Mouse (Mus musculus) gastrocnemius, postnatal 36 days (tissue): ENCODE results near the gene Ddx39b. TPM values are rescaled to one million over a fixed set of nuclear protein-coding genes. Genes with fewer than 3 reads are reported as not detected.
"Not testable (repeated sequence)": the region's sequence is repeated elsewhere in the genome, so short reads cannot be mapped to it uniquely, and the experiment has no call there.

Experiments
- DNase-seq, 2 experiments: peaks; one replicate each; pipeline ENCODE4 v3.0.0; 2022
- intact Hi-C: fragments of 180-260 bp; cut with DNase I; formaldehyde crosslinking; loops from one replicate; pipeline ENCODE4 v1.15.1; 2025
- total RNA-seq, 2 experiments: library from RNA; stranded (reverse); gene quantifications; 2 replicates each; pipeline ENCODE4 v1.2.3; 2021

Ddx39b gene
- total RNA-seq, 2 experiments from 2014 or later = 67.7 to 83.0 TPM

DNA sequence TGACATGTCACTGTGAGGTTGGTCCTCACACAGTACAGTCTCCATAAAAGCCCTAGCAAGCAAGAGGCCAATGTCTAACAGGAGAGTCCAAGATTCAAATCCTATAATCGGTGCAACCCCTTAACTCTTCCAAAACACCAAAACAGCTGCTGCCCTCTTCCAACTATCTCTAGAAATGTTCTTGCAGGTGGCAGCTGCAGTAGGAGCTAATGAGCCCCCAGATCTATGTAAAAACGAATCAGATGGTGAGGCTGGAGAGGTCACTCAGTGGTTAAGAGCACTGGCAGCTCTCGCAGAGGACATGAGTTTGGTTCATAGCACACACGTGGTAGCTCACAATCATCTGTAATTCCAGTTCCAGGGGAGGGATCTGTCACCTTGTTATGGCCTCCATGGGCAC lies 14.2 kb downstream of the Ddx39b start:
- DNase-seq = no peak
- intact Hi-C loops = no loop called here

DNA sequence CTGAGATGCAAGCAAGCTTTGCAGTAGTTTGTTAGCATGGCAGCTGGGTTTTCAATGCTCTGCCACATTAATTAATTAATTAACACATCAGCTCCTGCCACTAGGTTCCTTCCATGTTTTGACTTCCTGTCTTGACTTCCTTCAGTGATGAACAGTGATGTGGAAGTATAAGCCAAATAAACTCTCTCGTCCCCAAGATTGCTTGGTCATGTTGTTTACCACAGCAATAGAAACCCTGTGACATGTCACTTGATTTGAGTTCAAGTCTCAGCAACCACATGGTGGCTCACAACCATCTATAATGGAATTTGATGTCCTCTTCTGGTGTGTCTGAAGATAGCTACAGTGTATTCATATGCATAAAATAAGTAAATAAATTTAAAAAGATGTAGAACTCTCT lies 15.8 kb downstream of the Ddx39b start:
- no peak for DNase-seq
- intact Hi-C loops = no loop called here

DNA sequence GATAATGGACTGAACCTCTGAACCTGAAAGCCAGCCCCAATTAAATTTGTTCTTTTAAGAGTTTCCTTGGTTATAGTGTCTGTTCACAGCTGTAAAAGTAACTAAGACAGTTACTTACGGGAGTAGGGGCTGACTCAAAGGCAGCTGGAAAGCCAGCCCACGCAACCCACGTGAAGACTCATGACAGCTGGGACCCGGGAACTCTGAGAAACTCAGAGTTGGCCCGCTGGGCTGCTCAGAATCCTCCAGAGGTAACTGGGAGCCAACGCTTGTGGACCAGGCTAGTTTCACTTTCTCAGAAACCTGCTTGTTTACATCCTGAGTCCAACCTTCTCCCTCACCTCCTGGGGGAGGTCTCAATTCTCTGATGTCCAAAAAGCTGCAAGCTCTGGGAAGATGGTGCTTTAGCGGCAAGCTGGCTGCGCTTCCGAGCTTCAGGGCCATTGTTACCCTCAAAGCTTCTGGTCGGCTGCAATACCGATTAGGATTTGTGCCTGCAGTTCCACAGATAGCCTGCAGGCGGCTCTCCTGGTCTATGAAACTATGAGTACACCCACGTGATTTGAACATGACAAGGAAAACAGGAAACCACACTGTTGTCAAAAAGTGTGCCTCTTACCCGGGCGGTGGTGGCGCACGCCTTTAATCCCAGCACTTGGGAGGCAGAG lies 16.4 kb downstream of the Ddx39b start:
- DNase-seq = peak; percentile 92 to 99
- intact Hi-C loops = loop anchor here (2.0 kb wide), 1 partner anchor 17 kb away; no protein-coding TSS in a partner anchor

DNA sequence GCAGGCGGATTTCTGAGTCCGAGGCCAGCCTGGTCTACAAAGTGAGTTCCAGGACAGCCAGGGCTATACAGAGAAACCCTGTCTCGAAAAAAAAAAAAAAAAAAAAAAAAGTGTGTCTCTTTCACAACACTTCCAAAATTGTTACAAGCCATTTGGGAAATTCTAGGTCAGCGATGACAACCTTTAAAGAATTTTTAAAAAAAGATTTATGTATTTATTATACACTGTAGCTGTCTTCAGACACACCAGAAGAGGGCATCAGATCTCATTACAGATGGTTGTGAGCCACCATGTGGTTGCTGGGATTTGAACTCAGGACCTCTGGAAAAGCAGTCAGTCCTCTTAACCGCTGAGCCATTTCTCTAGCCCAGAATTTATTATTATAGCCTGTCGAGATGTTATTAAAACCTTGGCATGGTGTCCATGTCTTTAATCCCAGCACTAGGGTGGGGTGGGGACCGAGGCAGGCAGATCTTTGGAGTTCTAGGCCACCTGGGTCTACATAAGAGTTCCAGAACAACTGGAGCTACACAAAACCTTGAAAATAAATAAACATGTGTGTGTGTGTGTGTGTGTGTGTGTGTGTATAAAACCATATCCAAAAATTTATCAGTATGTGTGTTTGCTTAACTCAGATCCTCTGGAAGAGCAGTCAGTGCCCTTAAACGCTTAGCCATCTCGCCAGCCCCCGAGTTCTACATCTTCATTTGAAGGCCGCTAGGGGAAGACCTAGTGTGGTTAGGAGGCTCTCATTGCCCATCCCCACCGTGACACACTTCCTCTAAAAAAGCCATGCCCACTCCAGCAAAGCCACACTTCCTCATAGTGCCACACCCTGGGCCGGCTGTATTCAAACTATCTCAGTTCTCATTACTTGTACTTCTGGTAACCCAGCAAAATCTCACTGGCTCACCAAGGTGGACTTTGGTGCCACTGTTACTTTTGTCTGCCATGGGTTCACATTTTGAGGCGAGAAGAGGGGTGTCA lies 17.2 kb downstream of the Ddx39b start:
- DNase-seq = no peak
- intact Hi-C loops = loop anchor here (2.0 kb wide), 1 partner anchor 16 kb away; no protein-coding TSS in a partner anchor

DNA sequence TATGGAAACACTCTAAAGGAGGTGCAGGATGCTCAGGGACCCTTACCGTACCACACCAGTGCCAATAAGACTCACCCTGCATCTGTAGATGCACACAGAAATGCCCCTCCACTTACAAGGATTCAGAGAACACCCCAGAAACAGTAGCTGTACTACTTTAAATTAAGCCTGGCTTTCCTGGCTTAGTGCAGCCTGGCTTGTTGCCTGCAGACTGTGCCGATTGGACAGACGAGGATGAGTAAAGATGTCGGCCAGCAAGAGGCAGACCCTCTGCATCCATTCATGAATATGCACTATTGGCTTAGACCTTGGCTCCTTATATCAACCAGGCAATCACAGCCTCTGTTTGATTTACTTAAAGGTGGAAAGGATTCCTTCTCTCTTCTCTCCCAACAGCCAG lies 18.1 kb downstream of the Ddx39b start:
- intact Hi-C loops = loop anchor here (2.0 to 5.0 kb wide), 2 partner anchors 15 to 43 kb away; no protein-coding TSS in a partner anchor
- no peak for DNase-seq

DNA sequence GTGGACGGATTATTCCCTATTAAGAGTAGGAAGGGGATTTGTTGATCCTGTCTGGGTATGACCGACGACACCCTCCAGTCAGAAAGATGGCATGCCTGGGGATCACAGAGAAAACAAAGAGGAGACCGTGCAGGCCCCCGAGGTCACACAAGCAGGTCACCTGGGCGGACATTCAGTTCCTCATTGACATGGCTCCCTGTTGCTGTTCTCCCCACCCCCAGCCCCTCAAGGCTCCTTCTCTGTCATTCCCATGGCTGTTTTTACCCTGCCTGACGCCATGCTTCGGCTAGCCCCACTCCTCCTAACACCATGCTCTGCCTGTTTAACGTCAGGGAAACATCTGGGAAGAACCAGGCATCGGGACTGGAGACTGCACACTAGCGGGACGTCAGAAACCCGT lies 20.1 kb downstream of the Ddx39b start:
- intact Hi-C loops = loop anchor here (5.0 kb wide), 1 partner anchor 41 kb away; no protein-coding TSS in a partner anchor
- no peak for DNase-seq

DNA sequence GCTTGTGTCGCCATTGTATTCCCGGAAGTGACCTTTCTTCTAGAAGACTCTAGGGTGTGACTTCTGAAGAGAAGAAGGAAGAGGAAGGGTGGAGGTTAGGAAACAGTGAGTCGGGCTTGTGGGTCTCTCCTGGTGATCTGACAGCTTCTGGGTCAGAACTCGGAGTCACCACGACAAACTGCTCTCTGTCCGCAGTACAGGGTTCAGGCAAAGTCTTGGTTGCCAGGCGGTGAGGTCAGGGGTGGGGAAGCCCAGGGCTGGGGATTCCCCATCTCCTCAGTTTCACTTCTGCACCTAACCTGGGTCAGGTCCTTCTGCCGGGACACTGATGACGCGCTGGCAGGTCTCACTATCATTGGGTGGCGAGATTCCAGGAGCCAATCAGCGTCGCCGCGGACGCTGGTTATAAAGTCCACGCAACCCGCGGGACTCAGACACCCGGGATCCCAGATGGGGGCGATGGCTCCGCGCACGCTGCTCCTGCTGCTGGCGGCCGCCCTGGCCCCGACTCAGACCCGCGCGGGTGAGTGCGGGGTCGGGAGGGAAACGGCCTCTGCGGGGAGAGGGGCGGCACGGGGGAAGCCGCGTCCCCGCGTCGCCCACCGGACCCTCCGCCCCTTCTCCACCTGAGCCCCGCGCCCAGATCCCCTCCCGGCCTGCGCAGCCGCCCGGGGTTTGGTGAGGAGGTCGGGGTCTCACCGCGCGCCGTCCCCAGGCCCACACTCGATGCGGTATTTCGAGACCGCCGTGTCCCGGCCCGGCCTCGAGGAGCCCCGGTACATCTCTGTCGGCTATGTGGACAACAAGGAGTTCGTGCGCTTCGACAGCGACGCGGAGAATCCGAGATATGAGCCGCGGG lies 21.3 kb downstream of the Ddx39b start, which contains the start of gene H2-D1:
Gene H2-D1 (plus strand): TSS at position 67 of the 859 bp plus-strand sequence.
- intact Hi-C loops = loop anchor here (5.0 kb wide), 1 partner anchor 39 kb away; no protein-coding TSS in a partner anchor
- peak; percentile 97 to 99 for DNase-seq

DNA sequence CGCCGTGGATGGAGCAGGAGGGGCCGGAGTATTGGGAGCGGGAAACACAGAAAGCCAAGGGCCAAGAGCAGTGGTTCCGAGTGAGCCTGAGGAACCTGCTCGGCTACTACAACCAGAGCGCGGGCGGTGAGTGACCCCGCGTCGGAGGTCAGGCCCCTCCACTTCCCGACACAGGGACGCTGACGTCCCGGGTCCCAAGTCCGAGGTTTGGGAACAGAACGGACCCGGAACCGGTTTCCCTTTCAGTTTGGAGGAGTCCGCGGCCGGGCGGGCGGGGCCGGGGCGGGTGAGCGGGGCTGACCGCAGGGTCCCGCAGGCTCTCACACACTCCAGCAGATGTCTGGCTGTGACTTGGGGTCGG lies 22.0 kb downstream of the Ddx39b start:
- no peak for DNase-seq
- intact Hi-C loops = loop anchor here (5.0 kb wide), 1 partner anchor 39 kb away; no protein-coding TSS in a partner anchor

DNA sequence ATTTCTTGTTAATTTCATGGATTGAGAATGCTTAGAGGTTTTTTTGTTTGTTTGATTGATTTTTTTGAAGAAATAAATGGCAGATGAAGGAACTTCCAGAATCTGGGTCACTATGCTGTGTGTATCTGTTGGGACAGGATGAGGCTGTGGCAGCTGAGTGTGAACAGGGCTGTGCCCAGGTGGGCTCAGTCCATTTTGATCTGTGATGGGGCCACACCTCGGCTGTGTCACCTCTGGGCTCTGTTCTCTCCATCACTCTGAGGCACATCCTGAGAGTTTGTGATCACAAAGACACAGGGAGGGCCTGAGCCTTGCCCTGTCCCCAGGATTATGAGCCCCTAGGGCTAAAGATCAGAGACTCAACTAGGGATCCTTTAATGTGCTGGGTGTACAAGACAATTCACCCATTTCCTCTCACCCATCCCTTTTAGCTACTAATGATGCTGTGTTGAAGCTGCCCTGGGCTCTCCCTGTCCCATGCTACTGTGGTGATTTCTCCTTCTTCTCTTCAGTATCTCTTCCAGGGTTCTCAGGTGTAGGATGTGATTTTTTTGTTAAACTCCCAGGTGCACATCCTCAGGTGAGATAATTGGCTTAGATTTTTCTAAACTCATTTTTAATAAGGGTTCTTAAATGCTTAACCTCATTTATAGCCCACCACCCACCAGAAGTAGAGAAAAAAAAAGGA lies 26.0 kb downstream of the Ddx39b start:
- intact Hi-C loops = no loop called here
- DNase-seq = no peak

DNA sequence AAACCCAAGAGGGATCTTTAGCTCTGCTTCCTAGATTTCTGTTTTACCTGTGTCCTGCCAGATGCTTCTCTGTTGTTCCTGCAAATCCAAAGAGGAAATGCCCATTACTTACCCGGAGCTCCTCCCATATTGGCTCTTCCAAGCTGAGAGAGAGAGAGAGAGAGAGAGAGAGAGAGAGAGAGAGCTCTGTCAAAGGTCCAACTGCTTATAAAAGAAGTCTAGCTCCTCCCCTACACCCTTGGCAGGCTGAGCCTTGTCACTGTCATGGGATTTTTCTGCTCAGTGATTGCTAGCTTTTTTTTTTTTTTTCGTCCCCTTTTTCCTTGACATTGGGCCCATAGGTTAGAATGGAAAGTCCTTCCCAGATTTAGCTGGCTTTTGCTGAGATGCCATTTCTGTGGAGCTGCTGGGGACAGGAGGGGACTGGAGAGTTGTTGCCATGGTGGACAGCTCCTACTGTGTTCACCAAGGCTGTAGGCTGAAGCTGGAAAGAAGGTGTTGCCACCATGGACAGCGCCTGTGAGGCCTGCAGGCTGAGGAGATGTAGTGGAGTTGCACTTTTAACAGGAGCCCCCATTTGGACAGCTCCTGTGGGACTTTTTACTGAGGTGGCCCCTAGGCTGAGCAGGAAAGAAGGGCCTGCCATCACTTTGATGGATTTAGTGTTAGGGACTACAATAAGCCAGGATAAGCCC lies 28.3 kb downstream of the Ddx39b start:
- intact Hi-C loops = loop anchor here (2.0 kb wide), 1 partner anchor 1299 kb away; no protein-coding TSS in a partner anchor

DNA sequence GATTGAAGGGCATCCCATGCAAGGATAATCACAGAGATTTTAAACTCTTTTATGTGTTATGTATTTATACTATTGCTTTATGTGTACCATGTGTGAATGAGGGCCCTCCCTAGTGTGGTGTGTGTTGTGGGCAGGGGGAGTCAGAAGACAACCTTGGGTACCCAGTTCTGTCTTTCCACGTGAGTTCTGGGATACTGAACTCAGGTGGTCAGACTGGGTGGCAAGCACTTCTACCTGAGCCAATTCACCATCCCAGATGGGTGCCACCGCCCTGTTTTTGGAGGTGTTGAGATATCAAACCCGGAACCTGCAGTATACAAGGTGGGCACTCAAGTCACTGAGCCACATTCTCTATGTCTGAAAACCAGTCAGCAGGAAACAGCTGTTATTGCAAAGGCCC lies 30.7 kb downstream of the Ddx39b start:
- intact Hi-C loops = no loop called here
- no peak for DNase-seq

More for the DNA sequence above, 28.3 kb downstream of the Ddx39b start:
- DNase-seq = no peak

DNA sequence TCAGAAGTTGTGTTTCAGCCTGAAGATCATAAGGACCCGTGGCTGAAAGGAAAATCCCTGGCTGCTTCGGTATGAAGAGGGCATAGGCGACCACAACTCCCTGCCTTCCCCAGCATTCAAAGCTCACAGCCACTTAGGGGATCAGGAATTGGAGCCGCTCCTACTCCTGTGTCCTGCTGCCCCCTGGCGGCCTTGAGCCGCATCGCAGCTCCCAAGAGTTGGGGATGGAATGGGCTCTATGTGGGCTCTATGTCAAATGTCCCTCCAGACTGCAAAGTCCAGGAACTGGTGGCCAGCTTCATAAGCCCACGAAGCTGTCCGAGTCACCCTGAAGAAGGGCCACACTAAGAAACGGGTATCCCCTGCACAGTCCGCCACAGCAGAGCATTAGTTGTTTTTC lies 33.2 kb downstream of the Ddx39b start:
- peak; percentile 79 to 87 for DNase-seq
- intact Hi-C loops = loop anchor here (2.0 kb wide), 1 partner anchor 16 kb away; no protein-coding TSS in a partner anchor

DNA sequence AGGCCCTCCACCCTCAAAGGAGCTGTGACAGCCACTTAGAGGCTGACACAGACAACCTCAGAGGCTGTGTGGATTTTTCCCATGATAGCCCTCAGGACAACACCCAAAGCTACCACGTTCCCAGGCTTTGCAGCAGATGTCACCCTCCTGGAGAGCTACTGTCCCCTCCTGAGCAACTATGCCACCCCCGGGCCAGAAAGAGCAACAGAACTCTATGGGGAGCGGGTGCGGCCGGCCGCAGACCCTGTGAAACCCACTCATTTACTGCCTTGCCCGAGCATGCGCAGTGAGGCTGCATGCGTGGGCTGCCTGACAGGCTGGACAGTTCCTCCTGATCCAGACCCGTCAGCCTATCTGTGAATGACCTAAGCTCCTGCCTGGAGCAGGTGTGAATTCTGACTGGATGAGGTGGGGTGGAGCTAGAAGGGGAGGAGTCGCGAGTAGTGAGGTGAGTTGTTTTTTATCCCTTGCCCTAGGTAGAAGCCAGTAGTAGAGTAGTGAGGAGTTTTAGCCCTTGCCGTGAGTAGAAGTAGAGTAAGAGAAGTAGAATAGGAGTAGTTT lies 34.8 kb downstream of the Ddx39b start:
- DNase-seq = no peak
- intact Hi-C loops = no loop called here

DNA sequence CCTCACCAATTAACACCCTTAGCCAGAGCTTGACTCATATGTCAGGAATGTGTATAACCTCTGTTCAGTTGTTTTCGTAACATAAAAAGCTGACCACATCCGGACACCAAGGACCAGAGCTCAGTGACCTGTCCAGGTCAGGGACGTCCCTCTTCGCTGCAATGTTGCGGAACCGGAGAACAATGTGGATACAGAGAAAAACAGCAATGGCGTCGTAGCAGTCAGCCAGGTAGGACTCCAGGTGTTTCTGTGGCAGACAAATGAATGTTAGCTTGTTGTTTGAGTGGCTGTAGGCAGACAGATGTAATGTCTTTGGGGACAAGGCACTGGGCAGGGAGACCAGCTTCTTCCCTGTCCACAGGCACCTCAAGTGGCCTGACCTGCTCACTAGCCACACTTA lies 36.5 kb downstream of the Ddx39b start:
- intact Hi-C loops = no loop called here
- DNase-seq = no peak

DNA sequence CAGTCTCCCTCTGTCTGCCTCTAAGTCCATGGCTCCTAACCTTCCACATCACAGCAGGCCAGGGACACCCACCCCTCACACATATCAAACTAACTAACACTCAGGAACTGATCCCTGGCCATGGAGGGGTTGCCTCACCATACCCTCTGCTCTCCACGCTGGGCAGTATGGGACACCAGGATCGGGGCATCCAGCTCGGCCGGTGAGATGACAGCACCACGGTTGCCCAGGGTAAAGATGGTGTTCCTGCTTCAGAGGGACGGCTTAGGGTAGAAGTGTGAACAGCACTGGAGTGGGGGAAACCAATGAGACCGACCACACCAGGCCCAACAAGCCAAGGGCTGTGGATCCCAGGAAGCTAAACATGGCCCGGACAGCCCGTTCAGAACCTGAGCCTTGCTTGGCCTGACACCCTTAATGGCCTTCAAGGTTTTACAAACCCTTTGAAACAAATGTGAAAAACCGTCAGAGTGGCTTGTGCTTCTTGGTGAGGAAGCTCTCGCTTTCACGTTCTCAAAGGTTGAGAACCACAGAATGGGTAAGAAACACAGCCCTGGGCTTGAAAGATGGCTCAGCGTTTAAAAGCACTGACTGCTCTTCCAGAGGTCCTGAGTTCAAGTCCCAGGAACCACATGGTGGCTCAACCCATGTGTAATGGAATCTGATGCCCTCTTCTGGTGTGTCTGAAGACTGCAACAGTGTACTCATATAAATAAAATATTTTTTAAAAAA lies 37.6 kb downstream of the Ddx39b start:
- intact Hi-C loops = no loop called here
- DNase-seq = no peak

DNA sequence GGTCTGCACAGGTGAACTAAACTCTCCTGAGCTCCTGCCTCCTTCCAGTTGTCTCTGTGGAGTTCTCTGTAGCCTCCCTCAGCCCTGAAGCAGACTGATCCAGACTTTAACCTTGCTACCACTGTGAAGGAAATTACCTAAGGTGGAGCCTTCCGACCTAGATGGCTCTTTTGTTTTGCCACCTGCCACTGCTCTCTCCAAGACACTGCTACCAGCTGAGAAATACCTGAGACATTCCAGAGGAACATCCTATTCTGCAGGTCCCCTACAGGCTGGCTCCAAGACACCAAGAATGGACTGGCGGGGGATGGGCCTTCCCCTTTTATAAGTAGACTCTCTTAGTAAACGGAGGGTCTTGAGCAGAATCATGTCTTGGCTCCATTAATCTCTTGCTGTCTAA lies 38.7 kb downstream of the Ddx39b start:
- DNase-seq = no peak
- intact Hi-C loops = no loop called here

DNA sequence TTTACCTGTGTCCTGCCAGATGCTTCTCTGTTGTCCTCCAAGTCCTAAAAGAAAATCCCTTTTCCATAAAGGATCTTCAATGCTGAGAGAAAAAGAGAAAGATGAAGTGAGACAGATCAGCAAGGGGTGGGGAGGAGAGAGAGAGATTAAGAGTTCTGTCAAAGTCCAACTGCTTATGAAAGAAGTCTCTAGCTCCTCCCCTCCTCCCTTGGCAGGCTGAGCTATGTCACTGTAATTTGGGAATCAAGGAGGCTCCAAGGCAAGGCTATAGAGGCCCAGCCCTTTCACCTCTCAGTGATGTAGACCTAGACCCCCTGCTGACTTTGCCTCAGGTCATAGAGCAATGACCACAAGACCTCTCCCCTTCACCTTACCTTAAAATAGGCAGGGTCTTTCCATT lies 43.9 kb downstream of the Ddx39b start:
- intact Hi-C loops = no loop called here

DNA sequence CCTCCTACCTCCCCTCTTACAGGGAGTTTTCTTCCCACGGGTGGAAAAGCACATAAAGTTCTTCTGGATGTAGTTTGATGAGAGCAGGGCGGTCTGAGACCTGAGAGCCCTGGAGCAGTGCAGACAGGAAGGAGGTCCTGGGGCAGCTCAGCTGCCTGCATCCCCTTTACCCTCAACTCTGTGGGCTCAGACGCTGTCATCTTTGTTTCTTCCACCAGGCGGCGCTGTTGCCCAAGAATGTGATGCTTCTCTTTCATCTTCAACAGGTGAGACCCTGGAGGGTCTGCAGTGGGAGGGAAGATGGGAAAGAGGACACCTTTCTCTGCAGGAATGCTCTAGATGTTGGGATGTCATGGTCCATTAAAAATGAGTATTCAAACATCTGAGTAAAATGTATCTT lies 54.2 kb downstream of the Ddx39b start:
- peak; percentile 31 to 52 for DNase-seq
- intact Hi-C loops = not testable (repeated sequence)

More for the DNA sequence above, 43.9 kb downstream of the Ddx39b start:
- DNase-seq = no peak
